ENCODE assay signal across 30 mouse cellular contexts in genomic region chr7:140897863-140898262, GRCm38 (mm10). TPM values are rescaled to one million over a fixed set of nuclear protein-coding genes. Genes with fewer than 3 reads are reported as not detected.
"Had no signal": no experiment of that assay in that cellular context is flagged by ENCODE, and none has a peak within 500 bp of the region (broad histone marks: within the 10 kb centered on the region; RNA-seq: fewer than 3 reads in every experiment).

No protein-coding gene starts in this region.

- H3K9me3 ChIP-seq: heart, embryonic 13.5 days; heart, embryonic 15.5 days; hindbrain, embryonic 13.5 days; hindbrain, embryonic 15.5 days; limb, embryonic 10.5 days; limb, embryonic 12.5 days; liver, embryonic 13.5 days; liver, embryonic 15.5 days had no signal

- H3K4me3 ChIP-seq: heart, adult 2 months; heart, embryonic 13.5 days; heart, embryonic 15.5 days; hindbrain, embryonic 13.5 days; hindbrain, embryonic 15.5 days; layer of hippocampus, adult 2 months; left cerebral cortex, adult 2 months; limb, embryonic 10.5 days; limb, embryonic 12.5 days; liver, embryonic 13.5 days; liver, embryonic 15.5 days had no signal

- H3K4me2 ChIP-seq: heart, embryonic 11.5 days; heart, embryonic 13.5 days; heart, embryonic 15.5 days; hindbrain, embryonic 13.5 days; hindbrain, embryonic 15.5 days; limb, embryonic 12.5 days; liver, embryonic 11.5 days; liver, embryonic 13.5 days; liver, embryonic 15.5 days had no signal

- ATAC-seq: hindbrain, postnatal 0 days; intestine, postnatal 0 days had no signal

- H3K9ac ChIP-seq: heart, embryonic 13.5 days; heart, embryonic 15.5 days; hindbrain, embryonic 13.5 days; hindbrain, embryonic 15.5 days; limb, embryonic 12.5 days; liver, embryonic 13.5 days; liver, embryonic 15.5 days had no signal

- H3K27ac ChIP-seq: heart, adult 2 months; heart, embryonic 13.5 days; heart, embryonic 15.5 days; hindbrain, embryonic 13.5 days; hindbrain, embryonic 15.5 days; hindbrain, postnatal 0 days; layer of hippocampus, adult 2 months; left cerebral cortex, adult 2 months; limb, embryonic 10.5 days; limb, embryonic 12.5 days; liver, embryonic 13.5 days; liver, embryonic 15.5 days had no signal

- H3K4me1 ChIP-seq: hindbrain, embryonic 15.5 days; limb, embryonic 12.5 days; liver, embryonic 13.5 days had no signal

- DNase-seq: gastrocnemius, postnatal 36 days; heart, adult 11 months; heart, adult 2 months; heart, postnatal 14 days; heart, postnatal 36 days; kidney, adult 18-20 months; kidney, adult 8-10 months; kidney, postnatal 10 days; kidney, postnatal 25 days; kidney, postnatal 4 days; liver; liver, embryonic 13.5 days had no signal

- H3K27me3 ChIP-seq: heart, embryonic 13.5 days; heart, embryonic 15.5 days; hindbrain, embryonic 13.5 days; hindbrain, embryonic 15.5 days; limb, embryonic 12.5 days; liver, embryonic 13.5 days; liver, embryonic 15.5 days had no signal

RNA-seq across cellular contexts. Expression of gene Cox8b, which starts 2.4 kb away (rescaled TPM):
- total RNA-seq: hematopoietic stem cell, adult 5-6 weeks; hindbrain, postnatal 0 days; layer of hippocampus, postnatal 10 days; left cerebral cortex, postnatal 36 days had no signal
- polyA plus RNA-seq: hindbrain, embryonic 11.5 days; hindbrain, embryonic 13.5 days; hindbrain, embryonic 15.5 days; hindbrain, postnatal 0 days; kidney, embryonic 14.5 days had no signal

RNA-seq across cellular contexts. Expression of gene Nlrp6, which starts 22.8 kb away (rescaled TPM):
- total RNA-seq: gastrocnemius, postnatal 36 days; heart, postnatal 14 days; heart, postnatal 36 days had no signal
- polyA plus RNA-seq: heart, embryonic 11.5 days; limb, embryonic 12.5 days had no signal
